ENCODE assay signal across 20 mouse cellular contexts in the genomic region with DNA sequence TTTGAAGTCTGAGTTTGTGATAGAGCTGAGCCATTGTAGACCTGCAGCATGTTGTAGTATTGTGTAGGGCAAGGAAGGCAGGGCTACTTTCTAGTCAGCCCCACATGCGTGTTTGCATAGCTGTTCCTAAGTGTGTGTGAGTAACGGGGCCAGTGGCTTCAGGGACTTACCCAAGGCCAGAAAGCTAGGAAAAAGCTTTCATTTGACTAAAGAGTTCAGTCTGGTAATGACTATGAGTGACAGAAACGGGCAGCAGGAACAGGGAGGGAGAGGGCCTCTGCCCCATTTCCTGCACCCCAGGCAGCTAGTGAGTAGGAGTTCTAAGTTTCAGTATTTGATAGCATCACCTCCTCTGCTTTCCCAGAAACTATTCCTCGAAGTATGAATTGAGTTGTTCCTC.
DNase-seq lines count a peak whose midpoint lies in the region; ATAC-seq and TF ChIP-seq lines count a peak whose summit lies in the region.
"Had no signal": no experiment of that assay in that cellular context is flagged by ENCODE, and none has a peak within 500 bp of the region (broad histone marks: within the 10 kb centered on the region; RNA-seq: fewer than 3 reads in every experiment).

No protein-coding gene starts in this region.

- H3K9ac ChIP-seq in heart, adult 2 months (ENCODE audit: low read depth, low read length), result no peak overlapping the region
- H3K9ac ChIP-seq: forebrain, postnatal 0 days; hindbrain, embryonic 15.5 days; limb, embryonic 13.5 days; liver, embryonic 13.5 days; lung, embryonic 14.5 days had no signal

- H3K36me3 ChIP-seq in heart, adult 2 months (ENCODE audit: control insufficient read depth, insufficient read depth, low read length), result peaks cover 6% of the 10 kb centered on the region; the same call in 1 of the 2 replicates
- H3K36me3 ChIP-seq: hindbrain, embryonic 15.5 days; limb, embryonic 13.5 days; liver, embryonic 13.5 days; midbrain, embryonic 10.5 days had no signal

- peaks cover 4% of the 10 kb centered on the region; the same call in 1 of the 2 replicates for H3K79me2 ChIP-seq in heart, adult 2 months (replicated peaks; ENCODE audit: control insufficient read depth, insufficient read depth, low read length)

- TF ChIP-seq POLR2A in heart, adult 2 months (IDR thresholded peaks at IDR 0.05; ENCODE audit: insufficient read depth, low read depth, low read length), result no peak

- WGBS in heart, adult 2 months, result 54% methylated on average over 4 of the region's 4 CpGs

- DNase-seq in gastrocnemius, adult 2 months, result no peak
- DNase-seq in gastrocnemius, adult 8-10 months (ENCODE audit: low spot score in 2 of 2), result no peak
- peak; percentile 62 for DNase-seq in adrenal gland, postnatal 14 days
- DNase-seq in thymus, postnatal 0 days (ENCODE audit: low spot score), result peak; percentile 27
- no peak for DNase-seq in cerebellum, postnatal 25 days
- no peak for DNase-seq in right cerebral cortex, postnatal 14 days
- no peak for DNase-seq in heart, adult 2 months
- DNase-seq: cerebellum, adult 11-12 months; forebrain, postnatal 0 days; heart, postnatal 4 days; kidney, adult 11 months; liver, embryonic 13.5 days; lung, embryonic 14.5 days; lung, postnatal 36 days had no signal

- ATAC-seq in CD4-positive, CD25-positive, alpha-beta regulatory T cell, adult 4 months, result peak; percentile 87
- ATAC-seq: forebrain, postnatal 0 days; Patski had no signal

- intact Hi-C loops in gastrocnemius, adult 2 months (cut with DNase I), result no loop called here
- intact Hi-C loops in heart, adult 2 months (cut with DNase I), result no loop called here

- H3K27ac ChIP-seq in gastrocnemius, adult 2 months, result peak overlapping the region; percentile 46
- no peak overlapping the region for H3K27ac ChIP-seq in heart, adult 2 months
- H3K27ac ChIP-seq: hindbrain, embryonic 15.5 days; limb, embryonic 13.5 days; liver, embryonic 13.5 days; midbrain, embryonic 10.5 days had no signal

- no peak overlapping the region for H3K4me3 ChIP-seq in gastrocnemius, adult 2 months
- no peak overlapping the region for H3K4me3 ChIP-seq in heart, adult 2 months
- H3K4me3 ChIP-seq: erythroblast, embryonic 14.5 days; hindbrain, embryonic 15.5 days; limb, embryonic 13.5 days; liver, embryonic 13.5 days; midbrain, embryonic 10.5 days had no signal

- H3K27me3 ChIP-seq in heart, adult 2 months (ENCODE audit: control insufficient read depth, insufficient read depth, low read length), result no peaks in the 10 kb centered on the region
- H3K27me3 ChIP-seq: hindbrain, embryonic 15.5 days; limb, embryonic 13.5 days; liver, embryonic 13.5 days; Patski had no signal

- no peak for TF ChIP-seq CTCF in gastrocnemius, adult 2 months (IDR thresholded peaks at IDR 0.05)
- TF ChIP-seq CTCF in heart, adult 2 months (IDR thresholded peaks at IDR 0.05), result no peak

- H3K4me1 ChIP-seq in heart, adult 2 months (ENCODE audit: control insufficient read depth, insufficient read depth, low read length), result peaks cover 8% of the 10 kb centered on the region
- H3K4me1 ChIP-seq: liver, embryonic 13.5 days had no signal

- TF ChIP-seq EP300 in heart, adult 2 months (IDR thresholded peaks at IDR 0.05; ENCODE audit: insufficient read depth, low read depth, low read length), result no peak

Comparison
In these comparisons a context has a peak if more than half of its experiments do, and no peak if none do; other contexts are left out.
1. DNase-seq: peak in adrenal gland, postnatal 14 days (single experiment) and thymus, postnatal 0 days (single experiment); none in gastrocnemius, adult 2 months (single experiment), gastrocnemius, adult 8-10 months (0 of 2), cerebellum, postnatal 25 days (0 of 2), right cerebral cortex, postnatal 14 days (single experiment) and heart, adult 2 months (0 of 2).